In the genomic region with DNA sequence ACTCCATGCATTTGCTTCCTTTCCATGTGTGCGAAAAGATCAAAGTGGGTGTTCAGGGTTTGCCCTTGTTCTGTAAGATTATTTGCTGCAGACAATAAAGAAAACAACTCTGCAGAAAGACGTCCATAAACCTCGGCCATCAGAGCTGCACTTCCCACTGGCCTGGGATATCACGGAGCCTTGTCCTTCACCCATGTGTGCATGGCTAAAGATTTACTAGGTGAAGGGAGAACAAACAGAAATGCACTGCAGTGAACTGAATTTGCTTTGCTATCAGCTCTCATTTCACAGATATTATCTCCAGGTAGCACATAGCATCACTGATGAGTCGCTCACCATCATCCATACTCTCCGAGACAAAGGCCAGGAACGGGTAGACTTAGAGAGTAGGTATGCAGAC, we compare ENCODE assay signal across 33 mouse cellular contexts.
"Had no signal": no experiment of that assay in that cellular context is flagged by ENCODE, and none has a peak within 500 bp of the region (broad histone marks: within the 10 kb centered on the region; RNA-seq: fewer than 3 reads in every experiment).

No protein-coding gene starts in this region.

- H3K9ac ChIP-seq: heart, embryonic 12.5 days; heart, embryonic 13.5 days; heart, embryonic 15.5 days; hindbrain, embryonic 12.5 days; hindbrain, embryonic 13.5 days; hindbrain, embryonic 14.5 days; hindbrain, embryonic 15.5 days; kidney, embryonic 15.5 days had no signal

- DNase-seq: heart, adult 2 months; heart, postnatal 10 days; heart, postnatal 14 days; heart, postnatal 36 days; heart, postnatal 4 days; kidney, adult 11 months; kidney, adult 18-20 months; kidney, adult 2 months; kidney, adult 8-10 months; kidney, adult 9 months; kidney, postnatal 10 days; kidney, postnatal 14 days; kidney, postnatal 25 days; kidney, postnatal 36 days; kidney, postnatal 4 days; layer of hippocampus, adult 9-11 months; layer of hippocampus, postnatal 36 days had no signal

- H3K4me2 ChIP-seq: heart, embryonic 11.5 days; heart, embryonic 12.5 days; heart, embryonic 13.5 days; heart, embryonic 15.5 days; hindbrain, embryonic 12.5 days; hindbrain, embryonic 13.5 days; hindbrain, embryonic 14.5 days; hindbrain, embryonic 15.5 days; kidney, embryonic 15.5 days had no signal

- H3K4me1 ChIP-seq: heart, embryonic 10.5 days; heart, embryonic 12.5 days; heart, embryonic 13.5 days; heart, embryonic 15.5 days; hindbrain, embryonic 15.5 days had no signal

- H3K9me3 ChIP-seq: heart, embryonic 10.5 days; heart, embryonic 12.5 days; heart, embryonic 13.5 days; heart, embryonic 15.5 days; hindbrain, embryonic 10.5 days; hindbrain, embryonic 12.5 days; hindbrain, embryonic 13.5 days; hindbrain, embryonic 15.5 days; kidney, embryonic 15.5 days had no signal

- ATAC-seq: hindbrain, embryonic 16.5 days; hindbrain, postnatal 0 days; inflammation-experienced regulatory T-cells, adult 6 months had no signal

- H3K36me3 ChIP-seq: heart, embryonic 10.5 days; heart, embryonic 12.5 days; heart, embryonic 13.5 days; heart, embryonic 15.5 days; hindbrain, embryonic 10.5 days; hindbrain, embryonic 12.5 days; hindbrain, embryonic 13.5 days; hindbrain, embryonic 15.5 days; kidney, embryonic 15.5 days had no signal

- H3K27ac ChIP-seq: heart, adult 2 months; heart, embryonic 10.5 days; heart, embryonic 13.5 days; heart, embryonic 15.5 days; hindbrain, embryonic 10.5 days; hindbrain, embryonic 12.5 days; hindbrain, embryonic 13.5 days; hindbrain, embryonic 14.5 days; hindbrain, embryonic 15.5 days; hindbrain, postnatal 0 days; kidney, embryonic 15.5 days; kidney, postnatal 0 days; layer of hippocampus, adult 2 months had no signal

- H3K4me3 ChIP-seq: heart, adult 2 months; heart, embryonic 10.5 days; heart, embryonic 12.5 days; heart, embryonic 13.5 days; heart, embryonic 15.5 days; hindbrain, embryonic 10.5 days; hindbrain, embryonic 12.5 days; hindbrain, embryonic 13.5 days; hindbrain, embryonic 15.5 days; kidney, embryonic 15.5 days; layer of hippocampus, adult 2 months had no signal

- H3K27me3 ChIP-seq: heart, embryonic 12.5 days; heart, embryonic 13.5 days; heart, embryonic 15.5 days; hindbrain, embryonic 12.5 days; hindbrain, embryonic 13.5 days; hindbrain, embryonic 15.5 days; kidney, embryonic 15.5 days had no signal
